Mouse (Mus musculus): Measurements from ENCODE around the gene Tyw5. TPM values are rescaled to one million over a fixed set of nuclear protein-coding genes. Genes with fewer than 3 reads are reported as not detected.
A peak's percentile ranks its signal among the peaks of the same experiment; 100 is the strongest.

Tyw5 gene
- total and polyA plus RNA-seq, 3 experiments = 2.7 to 5.9 (median 5.7) TPM

- no peak overlapping the region for H3K27ac ChIP-seq
- no peak overlapping the region for H3K9ac ChIP-seq (ENCODE audit: low read depth, low read length)
- H3K4me3 ChIP-seq = no peak overlapping the region
- TF ChIP-seq CTCF (IDR thresholded peaks at IDR 0.05) = no peak
- no peak for TF ChIP-seq POLR2A (IDR thresholded peaks at IDR 0.05; ENCODE audit: insufficient read depth, low read depth, low read length)
- no peak for TF ChIP-seq EP300 (IDR thresholded peaks at IDR 0.05; ENCODE audit: insufficient read depth, low read depth, low read length)
- intact Hi-C loops (cut with DNase I) = no loop called here
- WGBS = 82% methylated on average over 2 of the region's 2 CpGs
- no peaks in the 10 kb centered on the region for H3K27me3 ChIP-seq (ENCODE audit: control insufficient read depth, insufficient read depth, low read length)
- no peaks in the 10 kb centered on the region for H3K79me2 ChIP-seq (replicated peaks; ENCODE audit: control insufficient read depth, insufficient read depth, low read length)
- H3K36me3 ChIP-seq (ENCODE audit: control insufficient read depth, insufficient read depth, low read length) = peaks cover 15% of the 10 kb centered on the region
- no peaks in the 10 kb centered on the region; the same call in 1 of the 2 replicates for H3K4me1 ChIP-seq (ENCODE audit: control insufficient read depth, insufficient read depth, low read length)
- DNase-seq = no peak
These were observed 6.5 kb upstream of the Tyw5 start for GRCm38 (mm10) chr1:57413397-57413796.

DNA sequence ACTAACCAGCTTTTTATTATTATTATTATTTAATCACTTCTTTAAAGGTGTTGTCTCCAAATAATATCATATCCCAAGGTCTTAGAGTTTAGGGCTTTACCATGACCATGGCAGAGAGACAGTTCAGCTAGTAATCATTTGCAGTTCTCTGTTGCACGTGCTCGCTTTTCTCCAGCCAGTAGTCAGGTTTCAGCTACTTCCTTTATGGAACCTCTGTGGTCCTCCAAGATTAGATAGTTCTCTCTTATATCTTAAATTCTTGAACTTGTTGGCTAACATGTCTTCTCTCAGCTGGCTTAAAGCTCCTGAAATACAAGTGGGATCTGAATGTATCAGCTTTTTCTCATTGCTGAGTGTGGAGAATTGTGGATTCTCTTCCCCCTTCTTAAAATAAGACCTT lies 2.1 kb upstream of the Tyw5 start:
- H3K4me3 ChIP-seq = no peak overlapping the region
- peaks cover 4% of the 10 kb centered on the region for H3K79me2 ChIP-seq (replicated peaks; ENCODE audit: control insufficient read depth, insufficient read depth, low read length)
- no peaks in the 10 kb centered on the region for H3K27me3 ChIP-seq (ENCODE audit: control insufficient read depth, insufficient read depth, low read length)
- no peak overlapping the region for H3K9ac ChIP-seq (ENCODE audit: low read depth, low read length)
- no peak for DNase-seq
- H3K27ac ChIP-seq = no peak overlapping the region
- intact Hi-C loops (cut with DNase I) = no loop called here
- H3K4me1 ChIP-seq (ENCODE audit: control insufficient read depth, insufficient read depth, low read length) = peaks cover 2% of the 10 kb centered on the region
- TF ChIP-seq EP300 (IDR thresholded peaks at IDR 0.05; ENCODE audit: insufficient read depth, low read depth, low read length) = no peak
- no peak for TF ChIP-seq CTCF (IDR thresholded peaks at IDR 0.05)
- TF ChIP-seq POLR2A (IDR thresholded peaks at IDR 0.05; ENCODE audit: insufficient read depth, low read depth, low read length) = no peak
- peaks cover 22% of the 10 kb centered on the region for H3K36me3 ChIP-seq (ENCODE audit: control insufficient read depth, insufficient read depth, low read length)
- WGBS = 57% methylated on average over 2 of the region's 2 CpGs

GRCm38 (mm10) chr1:57402116-57402515 lies 4.8 kb downstream of the Tyw5 start:
- Histone ChIP-seq H3K36me3 (ENCODE audit: control insufficient read depth, insufficient read depth, low read length) (no peaks in the 10 kb centered on the region; the same call in 1 of the 2 replicates), H3K27ac (no peak overlapping the region), H3K9ac (ENCODE audit: low read depth, low read length) (no peak overlapping the region), H3K4me3 (no peak overlapping the region), H3K4me1 (ENCODE audit: control insufficient read depth, insufficient read depth, low read length) (no peaks in the 10 kb centered on the region), H3K79me2 (replicated peaks; ENCODE audit: control insufficient read depth, insufficient read depth, low read length) (no peaks in the 10 kb centered on the region; the same call in 1 of the 2 replicates), H3K27me3 (ENCODE audit: control insufficient read depth, insufficient read depth, low read length) (no peaks in the 10 kb centered on the region)
- TF ChIP-seq CTCF (IDR thresholded peaks at IDR 0.05) = no peak
- no peak for TF ChIP-seq POLR2A (IDR thresholded peaks at IDR 0.05; ENCODE audit: insufficient read depth, low read depth, low read length)
- TF ChIP-seq EP300 (IDR thresholded peaks at IDR 0.05; ENCODE audit: insufficient read depth, low read depth, low read length) = no peak
- 89% methylated on average over 5 of the region's 5 CpGs for WGBS
- intact Hi-C loops (cut with DNase I) = no loop called here
- no peak for DNase-seq

DNA sequence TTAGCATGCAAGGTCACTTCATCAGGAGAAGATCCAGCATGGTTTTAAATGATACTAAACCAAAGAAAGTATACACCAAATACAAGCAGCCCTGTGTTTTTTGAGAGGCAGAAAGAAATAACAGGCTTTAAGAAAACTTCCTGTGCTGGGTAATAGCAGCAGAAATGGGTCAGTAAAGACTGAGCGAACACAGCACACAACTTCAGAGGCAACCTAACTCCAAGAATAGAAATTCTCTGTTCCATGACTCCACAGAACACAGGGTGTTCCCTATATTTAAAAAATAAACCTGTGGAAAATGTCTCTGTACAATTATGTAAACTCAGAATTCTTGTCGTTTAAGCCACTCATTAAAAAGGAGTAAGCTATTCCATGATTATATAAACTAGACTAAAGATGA lies 6.0 kb downstream of the Tyw5 start:
- Histone ChIP-seq H3K9ac (ENCODE audit: low read depth, low read length) (no peak overlapping the region), H3K4me3 (no peak overlapping the region), H3K27ac (no peak overlapping the region), H3K4me1 (ENCODE audit: control insufficient read depth, insufficient read depth, low read length) (no peaks in the 10 kb centered on the region), H3K36me3 (ENCODE audit: control insufficient read depth, insufficient read depth, low read length) (peaks cover 2% of the 10 kb centered on the region; the same call in 1 of the 2 replicates), H3K27me3 (ENCODE audit: control insufficient read depth, insufficient read depth, low read length) (no peaks in the 10 kb centered on the region), H3K79me2 (replicated peaks; ENCODE audit: control insufficient read depth, insufficient read depth, low read length) (no peaks in the 10 kb centered on the region; the same call in 1 of the 2 replicates)
- WGBS = 87% methylated on average over 2 of the region's 2 CpGs
- TF ChIP-seq EP300 (IDR thresholded peaks at IDR 0.05; ENCODE audit: insufficient read depth, low read depth, low read length) = no peak
- TF ChIP-seq CTCF (IDR thresholded peaks at IDR 0.05) = no peak
- TF ChIP-seq POLR2A (IDR thresholded peaks at IDR 0.05; ENCODE audit: insufficient read depth, low read depth, low read length) = no peak
- intact Hi-C loops (cut with DNase I) = no loop called here
- DNase-seq = no peak

GRCm38 (mm10) chr1:57400321-57400720 lies 6.6 kb downstream of the Tyw5 start:
- H3K27me3 ChIP-seq (ENCODE audit: control insufficient read depth, insufficient read depth, low read length) = no peaks in the 10 kb centered on the region
- no peaks in the 10 kb centered on the region for H3K4me1 ChIP-seq (ENCODE audit: control insufficient read depth, insufficient read depth, low read length)
- TF ChIP-seq POLR2A (IDR thresholded peaks at IDR 0.05; ENCODE audit: insufficient read depth, low read depth, low read length) (no peak), EP300 (IDR thresholded peaks at IDR 0.05; ENCODE audit: insufficient read depth, low read depth, low read length) (no peak), CTCF (IDR thresholded peaks at IDR 0.05) (no peak)
- no peak overlapping the region for H3K27ac ChIP-seq
- intact Hi-C loops (cut with DNase I) = no loop called here
- no peak overlapping the region for H3K9ac ChIP-seq (ENCODE audit: low read depth, low read length)
- H3K4me3 ChIP-seq = no peak overlapping the region
- no peaks in the 10 kb centered on the region; the same call in 1 of the 2 replicates for H3K79me2 ChIP-seq (replicated peaks; ENCODE audit: control insufficient read depth, insufficient read depth, low read length)
- 92% methylated on average over 2 of the region's 2 CpGs for WGBS
- DNase-seq = no peak
- peaks cover 2% of the 10 kb centered on the region; the same call in 1 of the 2 replicates for H3K36me3 ChIP-seq (ENCODE audit: control insufficient read depth, insufficient read depth, low read length)

- WGBS = 64% methylated on average over 3 of the region's 3 CpGs
- intact Hi-C loops (cut with DNase I) = loop anchor here (5.0 kb wide), 1 partner anchor 1502 kb away; no protein-coding TSS in a partner anchor
- no peak overlapping the region for H3K27ac ChIP-seq
- H3K27me3 ChIP-seq (ENCODE audit: control insufficient read depth, insufficient read depth, low read length) = no peaks in the 10 kb centered on the region
- H3K9ac ChIP-seq (ENCODE audit: low read depth, low read length) = no peak overlapping the region
- no peaks in the 10 kb centered on the region for H3K4me1 ChIP-seq (ENCODE audit: control insufficient read depth, insufficient read depth, low read length)
- peak in 1 of 2 experiments; percentile 7 for DNase-seq
- TF ChIP-seq POLR2A (IDR thresholded peaks at IDR 0.05; ENCODE audit: insufficient read depth, low read depth, low read length) = no peak
- TF ChIP-seq CTCF (IDR thresholded peaks at IDR 0.05) = peak; percentile 94
- no peak for TF ChIP-seq EP300 (IDR thresholded peaks at IDR 0.05; ENCODE audit: insufficient read depth, low read depth, low read length)
- H3K36me3 ChIP-seq (ENCODE audit: control insufficient read depth, insufficient read depth, low read length) = 0 out of 2 replicates have a peak, but pooled peaks cover 2% of the 10 kb centered on the region
- no peak overlapping the region for H3K4me3 ChIP-seq
- no peaks in the 10 kb centered on the region; the same call in 1 of the 2 replicates for H3K79me2 ChIP-seq (replicated peaks; ENCODE audit: control insufficient read depth, insufficient read depth, low read length)
These were observed 12.8 kb downstream of the Tyw5 start for GRCm38 (mm10) chr1:57394051-57394450.
